Mouse (Mus musculus): ENCODE results near the gene Matk.

The Matk gene

GRCm38 (mm10) chr10:81300352-81300907 is 47.7 kb downstream of the Matk start:
- in situ Hi-C loops (cut with MboI; ENCODE audit: low sequenced_read_pairs) = no loop called here

GRCm38 (mm10) chr10:81301321-81301720 is 48.6 kb downstream of the Matk start:
- in situ Hi-C loops (cut with MboI; ENCODE audit: low sequenced_read_pairs) = no loop called here

- in situ Hi-C loops (cut with MboI; ENCODE audit: low sequenced_read_pairs) = no loop called here
Observed at GRCm38 (mm10) chr10:81302288-81302687, 49.6 kb downstream of the Matk start.

GRCm38 (mm10) chr10:81302781-81303218 is 50.1 kb downstream of the Matk start:
- in situ Hi-C loops (cut with MboI; ENCODE audit: low sequenced_read_pairs) = no loop called here

- in situ Hi-C loops (cut with MboI; ENCODE audit: low sequenced_read_pairs) = no loop called here
Observed at GRCm38 (mm10) chr10:81303258-81303657, 50.5 kb downstream of the Matk start.

GRCm38 (mm10) chr10:81303761-81304160 is 51.0 kb downstream of the Matk start:
- in situ Hi-C loops (cut with MboI; ENCODE audit: low sequenced_read_pairs) = no loop called here

- in situ Hi-C loops (cut with MboI; ENCODE audit: low sequenced_read_pairs) = no loop called here
Observed at GRCm38 (mm10) chr10:81304597-81305238, 52.0 kb downstream of the Matk start.

GRCm38 (mm10) chr10:81305663-81306062 is 52.9 kb downstream of the Matk start:
- in situ Hi-C loops (cut with MboI; ENCODE audit: low sequenced_read_pairs) = no loop called here

GRCm38 (mm10) chr10:81306173-81306668 is 53.5 kb downstream of the Matk start:
- in situ Hi-C loops (cut with MboI; ENCODE audit: low sequenced_read_pairs) = no loop called here

- in situ Hi-C loops (cut with MboI; ENCODE audit: low sequenced_read_pairs) = no loop called here
Observed at GRCm38 (mm10) chr10:81306837-81307682, 54.3 kb downstream of the Matk start.

- in situ Hi-C loops (cut with MboI; ENCODE audit: low sequenced_read_pairs) = no loop called here
Observed at GRCm38 (mm10) chr10:81309571-81309970, 56.8 kb downstream of the Matk start.
